Mouse (Mus musculus) embryonic facial prominence, embryonic 11.5 days (tissue): ENCODE measurements around the gene Dazap2. TPM values are rescaled to one million over a fixed set of nuclear protein-coding genes. Genes with fewer than 3 reads are reported as not detected.

Experiments
- ATAC-seq: fragments of 200-750 bp; cut with Nextera tagmentation; replicated peaks from 2 replicates; pipeline ENCODE4 v1.8.0; 2017; ENCODE audit warnings: low read depth; ENCODE audit not compliant: insufficient number of reproducible peaks, low FRiP score, low TSS enrichment
- DNase-seq: peaks from one replicate; pipeline ENCODE4 v3.0.0-alpha.2; 2015; ENCODE audit warnings: low spot score
- H3K27ac ChIP-seq: fragments of 300-500 bp; sonication (generic); replicated peaks from 2 replicates; pipeline ENCODE4 v1.5.1; 2014; ENCODE audit warnings: mild to moderate bottlenecking, low read depth, low read length, control low read depth
- H3K27me3 ChIP-seq: fragments of 300-500 bp; sonication (generic); 2 replicates; pipeline ENCODE4 v1.6.1; 2014; ENCODE audit warnings: mild to moderate bottlenecking, low read length, moderate library complexity, mixed read lengths; ENCODE audit not compliant: control insufficient read depth, insufficient read depth
- H3K36me3 ChIP-seq: fragments of 300-500 bp; sonication (generic); replicated peaks from 2 replicates; pipeline ENCODE4 v1.6.1; 2014; ENCODE audit warnings: low read depth, mild to moderate bottlenecking, low read length, moderate library complexity, mixed read lengths; ENCODE audit not compliant: control insufficient read depth, insufficient read depth
- H3K4me1 ChIP-seq: fragments of 300-500 bp; sonication (generic); 2 replicates; pipeline ENCODE4 v1.6.1; 2014; ENCODE audit warnings: low read length, mixed read lengths; ENCODE audit not compliant: control insufficient read depth, insufficient read depth
- H3K4me2 ChIP-seq: fragments of 300-500 bp; sonication (generic); 2 replicates; pipeline ENCODE4 v1.6.1; 2014; ENCODE audit warnings: low read depth, mild to moderate bottlenecking, control low read depth, low read length, moderate library complexity
- H3K4me3 ChIP-seq: fragments of 300-500 bp; sonication (generic); 2 replicates; pipeline ENCODE4 v1.5.1; 2014; ENCODE audit warnings: low read depth, low read length, control low read depth
- H3K9ac ChIP-seq: fragments of 300-500 bp; sonication (generic); replicated peaks from 2 replicates; pipeline ENCODE4 v1.6.1; 2014; ENCODE audit warnings: mild to moderate bottlenecking, control low read depth, low read length
- H3K9me3 ChIP-seq: fragments of 300-500 bp; sonication (generic); replicated peaks from 2 replicates; pipeline ENCODE4 v1.6.1; 2016; ENCODE audit warnings: mild to moderate bottlenecking, low read length, inconsistent platforms, mixed read lengths; ENCODE audit not compliant: control insufficient read depth
- WGBS: fragments of 180-500 bp; shearing (Covaris S2); extraction: QIAGEN DNeasy Blood & Tissue Kit; methylation state at CpG from one replicate; pipeline ENCODE4 v1.1.7; 2014; 5-methylcytosine and 5-hydroxymethylcytosine counted together
- polyA plus RNA-seq: library from polyadenylated mRNA; unstranded; fragments of >200 nt; fragmentation: Nextera tagmentation; extraction: Ambion mirVana; gene quantifications from 2 replicates; pipeline ENCODE4 v1.2.1, GENCODE M21; 2014

Gene Dazap2
- polyA plus RNA-seq, 1 experiment from 2014 or later, result 210 TPM

- WGBS, result 78% methylated on average over 9 of the region's 9 CpGs
- Histone ChIP-seq H3K27ac (no peak overlapping the region), H3K27me3 (no peaks in the 10 kb centered on the region)
These were observed 8.6 kb downstream of the Dazap2 start for GRCm38 (mm10) chr15:100623754-100624153.

DNA sequence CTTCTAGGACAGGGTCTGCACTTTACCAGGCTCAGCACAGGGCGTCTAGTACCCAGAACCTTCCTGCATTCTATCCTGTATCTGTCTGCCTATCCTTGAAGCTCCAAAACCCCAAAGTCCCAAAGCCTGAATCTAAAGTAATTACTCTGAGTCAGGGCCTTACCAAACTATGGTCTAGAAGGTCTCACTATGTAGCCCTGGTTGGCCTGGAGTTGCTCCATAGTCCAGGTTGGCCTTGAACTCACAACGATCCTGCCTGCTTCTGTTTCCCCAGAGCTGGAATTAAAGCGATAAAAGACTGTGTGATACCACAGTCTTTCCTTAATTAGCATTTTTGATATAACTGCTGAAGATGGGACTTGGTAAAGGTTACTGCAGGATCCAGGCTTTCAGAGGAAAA, 9.3 kb downstream of the Dazap2 start:
- WGBS, result 92% methylated on average over 3 of the region's 3 CpGs
- Histone ChIP-seq H3K27ac (no peak overlapping the region), H3K9ac (no peak overlapping the region), H3K36me3 (no peaks in the 10 kb centered on the region), H3K4me2 (no peak overlapping the region), H3K27me3 (no peaks in the 10 kb centered on the region), H3K4me1 (0 out of 2 replicates have a peak, but pooled peaks cover 3% of the 10 kb centered on the region), H3K9me3 (no peaks in the 10 kb centered on the region), H3K4me3 (no peak overlapping the region)
- no peak for ATAC-seq
- no peak for DNase-seq

More at GRCm38 (mm10) chr15:100623754-100624153, 8.6 kb downstream of the Dazap2 start:
- DNase-seq, result no peak
- Histone ChIP-seq H3K9ac (no peak overlapping the region), H3K4me3 (no peak overlapping the region), H3K4me1 (0 out of 2 replicates have a peak, but pooled peaks cover 3% of the 10 kb centered on the region), H3K36me3 (no peaks in the 10 kb centered on the region), H3K4me2 (no peak overlapping the region), H3K9me3 (no peaks in the 10 kb centered on the region)
- ATAC-seq, result no peak

DNA sequence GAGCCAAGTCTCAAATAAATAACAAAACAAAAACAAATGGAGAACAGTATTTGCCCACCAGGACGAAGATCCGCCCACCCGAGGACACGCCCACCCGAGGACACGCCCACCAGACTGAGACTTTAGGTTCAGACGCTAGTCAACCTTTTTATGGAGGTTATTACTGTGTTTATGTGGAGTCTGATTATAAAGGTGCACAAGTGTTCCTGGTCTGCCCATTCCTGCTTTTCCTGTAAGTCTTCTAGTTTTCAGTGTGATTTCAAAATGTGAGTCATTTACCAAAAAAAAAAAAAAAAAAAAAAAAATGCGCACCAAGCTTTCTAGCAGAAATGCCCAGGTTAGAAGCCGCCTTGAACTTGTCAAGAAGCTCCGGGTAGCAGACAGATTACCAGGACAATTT, 12.1 kb downstream of the Dazap2 start:
- Histone ChIP-seq H3K27ac (no peak overlapping the region), H3K4me3 (no peak overlapping the region), H3K4me2 (no peak overlapping the region), H3K9ac (no peak overlapping the region), H3K36me3 (no peaks in the 10 kb centered on the region), H3K9me3 (no peaks in the 10 kb centered on the region), H3K4me1 (0 out of 2 replicates have a peak, but pooled peaks cover 3% of the 10 kb centered on the region), H3K27me3 (no peaks in the 10 kb centered on the region)
- 15% methylated on average over 10 of the region's 10 CpGs for WGBS
- ATAC-seq, result no peak
- no peak for DNase-seq

- 6% methylated on average over 11 of the region's 11 CpGs for WGBS
- H3K9me3 ChIP-seq, result no peaks in the 10 kb centered on the region
- no peak overlapping the region for H3K4me2 ChIP-seq
- DNase-seq, result no peak
- no peak overlapping the region for H3K9ac ChIP-seq
- H3K27me3 ChIP-seq, result no peaks in the 10 kb centered on the region
- H3K36me3 ChIP-seq, result no peaks in the 10 kb centered on the region
- 0 out of 2 replicates have a peak, but pooled peaks cover 3% of the 10 kb centered on the region for H3K4me1 ChIP-seq
- no peak overlapping the region for H3K27ac ChIP-seq
- H3K4me3 ChIP-seq, result no peak overlapping the region
- no peak for ATAC-seq
These were observed 12.7 kb downstream of the Dazap2 start for GRCm38 (mm10) chr15:100627774-100628370.

GRCm38 (mm10) chr15:100628797-100629196, 13.6 kb downstream of the Dazap2 start:
- H3K9me3 ChIP-seq, result no peaks in the 10 kb centered on the region
- H3K4me3 ChIP-seq, result no peak overlapping the region
- H3K4me2 ChIP-seq, result no peak overlapping the region
- H3K9ac ChIP-seq, result no peak overlapping the region
- no peaks in the 10 kb centered on the region for H3K36me3 ChIP-seq
- H3K27ac ChIP-seq, result no peak overlapping the region
- peak; percentile 32 for DNase-seq
- 0 out of 2 replicates have a peak, but pooled peaks cover 3% of the 10 kb centered on the region for H3K4me1 ChIP-seq
- 39% methylated on average over 7 of the region's 7 CpGs for WGBS
- no peak for ATAC-seq
- no peaks in the 10 kb centered on the region for H3K27me3 ChIP-seq

DNA sequence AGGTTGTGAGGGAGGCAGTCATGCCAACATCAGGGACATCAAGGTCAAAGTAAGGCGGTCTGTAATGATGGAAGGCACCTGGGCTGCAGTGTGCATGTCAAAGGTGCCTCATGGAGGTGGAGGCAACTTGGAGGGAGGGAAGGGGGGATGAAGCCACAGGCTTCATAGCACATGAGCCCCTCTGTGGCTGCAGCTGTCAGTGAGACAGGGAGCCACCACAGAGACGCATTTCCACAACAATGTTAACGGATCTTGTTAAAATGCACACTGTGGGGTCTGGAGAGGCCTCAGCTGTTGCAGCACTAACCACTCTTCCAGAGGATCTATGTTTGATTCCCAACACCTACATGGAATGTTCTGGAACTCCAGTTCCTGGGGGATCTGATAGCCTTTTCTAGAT, 15.0 kb downstream of the Dazap2 start:
- H3K27ac ChIP-seq, result no peak overlapping the region
- no peak overlapping the region for H3K4me3 ChIP-seq
- 58% methylated on average over 3 of the region's 3 CpGs for WGBS
- no peak for ATAC-seq
- H3K9ac ChIP-seq, result no peak overlapping the region
- no peak for DNase-seq
- H3K4me2 ChIP-seq, result no peak overlapping the region
- no peaks in the 10 kb centered on the region for H3K9me3 ChIP-seq
- peaks cover 8% of the 10 kb centered on the region for H3K27me3 ChIP-seq
- no peaks in the 10 kb centered on the region for H3K36me3 ChIP-seq
- H3K4me1 ChIP-seq, result 0 out of 2 replicates have a peak, but pooled peaks cover 3% of the 10 kb centered on the region

GRCm38 (mm10) chr15:100631454-100632170, 16.5 kb downstream of the Dazap2 start:
- Histone ChIP-seq H3K4me1 (peaks cover 7% of the 10 kb centered on the region), H3K4me3 (no peak overlapping the region), H3K27ac (no peak overlapping the region), H3K36me3 (no peaks in the 10 kb centered on the region), H3K4me2 (no peak overlapping the region), H3K27me3 (peaks cover 20% of the 10 kb centered on the region), H3K9ac (no peak overlapping the region), H3K9me3 (no peaks in the 10 kb centered on the region)
- no peak for DNase-seq
- ATAC-seq, result no peak
- 84% methylated on average over 12 of the region's 12 CpGs for WGBS

DNA sequence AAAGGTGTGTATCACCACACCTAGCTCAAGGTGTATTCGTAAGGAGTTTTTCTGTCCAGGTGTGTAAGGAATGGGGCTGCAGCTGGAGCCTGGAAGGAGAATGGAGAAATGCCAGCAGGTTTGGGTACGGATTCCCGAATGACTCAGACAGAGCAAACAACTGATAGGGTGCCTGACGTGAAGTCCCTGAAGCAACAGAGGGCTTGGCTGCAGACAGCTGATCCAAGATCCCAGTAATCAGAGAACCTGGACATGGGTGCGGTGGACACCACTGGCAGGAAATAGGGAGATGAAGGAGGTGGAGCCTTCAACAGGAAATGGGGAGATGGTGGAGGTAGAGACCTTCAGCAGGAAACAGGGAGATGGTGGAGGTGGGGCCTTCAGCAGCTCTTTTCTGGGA, 17.2 kb downstream of the Dazap2 start:
- Histone ChIP-seq H3K9ac (no peak overlapping the region), H3K4me2 (no peak overlapping the region), H3K27me3 (peaks cover 27% of the 10 kb centered on the region), H3K9me3 (no peaks in the 10 kb centered on the region), H3K4me1 (peaks cover 7% of the 10 kb centered on the region), H3K36me3 (no peaks in the 10 kb centered on the region), H3K27ac (no peak overlapping the region), H3K4me3 (no peak overlapping the region)
- DNase-seq, result no peak
- WGBS, result 82% methylated on average over 5 of the region's 5 CpGs
- no peak for ATAC-seq
